Mouse (Mus musculus): Measurements from ENCODE around the gene Pde4d.

- TF ChIP-seq CTCF (IDR thresholded peaks at IDR 0.05; ENCODE audit: insufficient read depth, low read depth, low read length) (no peak), POLR2A (IDR thresholded peaks at IDR 0.05; ENCODE audit: insufficient read depth, low read depth, low read length) (no peak)
These were observed 1442.1 kb downstream of the Pde4d start for GRCm38 (mm10) chr13:109891910-109892265.
